Mouse (Mus musculus): Measurements from ENCODE around the gene Gm8906.
"Not testable (repeated sequence)": the region's sequence is repeated elsewhere in the genome, so short reads cannot be mapped to it uniquely, and the experiment has no call there.

Gm8906 gene

GRCm38 (mm10) chr5:11502385-11502784 lies at the start of gene Gm8906:
Gene Gm8906 (plus strand): TSS chr5:11502685.
- not testable (repeated sequence) for DNase-seq (ENCODE audit: extremely low spot score, low spot score)
